Mouse (Mus musculus) lung, postnatal 0 days (tissue): ENCODE data around the gene Gm47969.

ENCODE experiments used
- CTCF ChIP-seq: IDR thresholded peaks from 2 replicates; pipeline ENCODE4 v1.5.1; 2016; ENCODE audit warnings: antibody characterized with exemption, mild to moderate bottlenecking
- EP300 ChIP-seq: IDR thresholded peaks from 2 replicates; pipeline ENCODE4 v1.6.1; 2016; ENCODE audit warnings: antibody characterized with exemption, mild to moderate bottlenecking, control low read depth

- TF ChIP-seq CTCF (no peak), EP300 (peak; percentile 22; the same call in 1 of the 2 replicates)
Observed at GRCm38 (mm10) chr1:83039080-83039479, 5.7 kb upstream of the Gm47969 start.
